Mouse (Mus musculus) myocyte (in vitro differentiated cells): Measurements from ENCODE around the gene Dnaaf2.

Experiments
- CEBPB ChIP-seq: IDR thresholded peaks from 2 replicates; pipeline ENCODE4 v1.6.1; 2011; ENCODE audit warnings: mild to moderate bottlenecking, moderate library complexity; ENCODE audit not compliant: poor library complexity, insufficient read depth, severe bottlenecking
- E2F4 ChIP-seq: IDR thresholded peaks from one replicate; pipeline ENCODE4 v1.6.1; 2011; ENCODE audit warnings: mild to moderate bottlenecking, control low read depth, moderate library complexity; ENCODE audit not compliant: insufficient read depth
- MAX ChIP-seq: IDR thresholded peaks from one replicate; pipeline ENCODE4 v1.6.1; 2011; ENCODE audit warnings: low read depth, mild to moderate bottlenecking, control low read depth
- MYOD1 ChIP-seq, 3 experiments: IDR thresholded peaks; one replicate each; pipeline ENCODE4 v1.6.1; 2011; ENCODE audit warnings: control low read depth in 2 of 3, low read depth in 2 of 3, mild to moderate bottlenecking in 2 of 3, moderate library complexity in 1 of 3; ENCODE audit not compliant: insufficient read length in 2 of 3, control insufficient read depth in 1 of 3
- MYOG ChIP-seq, 3 experiments: IDR thresholded peaks; one replicate each; pipeline ENCODE4 v1.6.1; 2011; ENCODE audit warnings: control low read depth in 2 of 3, low read depth in 2 of 3, mild to moderate bottlenecking in 2 of 3; ENCODE audit not compliant: insufficient read length in 2 of 3, control insufficient read depth in 1 of 3, insufficient read depth in 1 of 3
- POLR2A ChIP-seq: IDR thresholded peaks from one replicate; pipeline ENCODE4 v1.6.1; 2011; ENCODE audit warnings: low read depth, mild to moderate bottlenecking, control low read depth, moderate library complexity; ENCODE audit not compliant: insufficient read length
- POLR2AphosphoS2 ChIP-seq: IDR thresholded peaks from one replicate; pipeline ENCODE4 v1.6.1; 2011; ENCODE audit warnings: low read depth, control low read depth; ENCODE audit not compliant: insufficient read length
- REST ChIP-seq: IDR thresholded peaks from one replicate; pipeline ENCODE4 v1.6.1; 2011; ENCODE audit warnings: mild to moderate bottlenecking, control low read depth, moderate library complexity; ENCODE audit not compliant: insufficient read depth, insufficient read length
- SRF ChIP-seq: IDR thresholded peaks from one replicate; pipeline ENCODE4 v1.6.1; 2011; ENCODE audit warnings: low read depth; ENCODE audit not compliant: control insufficient read depth, insufficient read length
- TCF12 ChIP-seq: IDR thresholded peaks from one replicate; pipeline ENCODE4 v1.6.1; 2011; ENCODE audit warnings: mild to moderate bottlenecking, control low read depth; ENCODE audit not compliant: poor library complexity, insufficient read depth, severe bottlenecking
- TCF3 ChIP-seq: IDR thresholded peaks from one replicate; pipeline ENCODE4 v1.6.1; 2011; ENCODE audit warnings: low read depth, control low read depth; ENCODE audit not compliant: insufficient read length
- USF1 ChIP-seq: IDR thresholded peaks from one replicate; pipeline ENCODE4 v1.6.1; 2011; ENCODE audit warnings: low read depth, mild to moderate bottlenecking, control low read depth, moderate library complexity

DNA sequence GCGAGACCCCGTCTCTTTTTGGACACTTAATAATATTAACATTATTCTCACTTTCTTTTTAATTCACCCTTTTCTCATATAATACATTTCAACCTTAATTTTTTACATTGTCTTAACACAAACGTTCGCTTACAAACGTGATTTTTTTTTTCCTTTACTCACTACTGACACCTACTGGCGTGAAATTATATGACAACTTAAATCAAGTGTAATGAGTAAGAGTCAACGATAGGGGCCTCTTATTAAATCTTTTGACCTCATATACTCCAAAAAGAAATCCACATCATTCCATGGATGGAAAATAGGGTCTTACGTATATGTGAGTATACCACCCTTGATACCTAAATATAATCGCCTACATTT is 38.7 kb downstream of the Dnaaf2 start:
- TF ChIP-seq MAX (no peak), POLR2AphosphoS2 (no peak), USF1 (no peak), REST (no peak), TCF12 (no peak), CEBPB (no peak), SRF (no peak), POLR2A (no peak), E2F4 (no peak), MYOG (IDR thresholded peaks at IDR 0.05; ENCODE audit: control insufficient read depth in 1 of 3, insufficient read depth in 1 of 3, insufficient read length in 2 of 3, low read depth in 2 of 3) (no peak), TCF3 (no peak), MYOD1 (IDR thresholded peaks at IDR 0.05; ENCODE audit: control insufficient read depth in 1 of 3, insufficient read length in 2 of 3, low read depth in 2 of 3) (no peak)
